Mouse (Mus musculus) heart, postnatal 10 days (tissue): Measurements from ENCODE around the gene Commd8. TPM values are rescaled to one million over a fixed set of nuclear protein-coding genes. Genes with fewer than 3 reads are reported as not detected.

Experiments
- DNase-seq, 2 experiments: peaks; one replicate each; pipeline ENCODE4 v3.0.0; 2021
- intact Hi-C: fragments of 180-260 bp; cut with DNase I; formaldehyde crosslinking; loops from one replicate; pipeline ENCODE4 v1.15.1; 2025
- total RNA-seq, 2 experiments: library from RNA; stranded (reverse); gene quantifications; 2 replicates each; pipeline ENCODE4 v1.2.3; 2021

The Commd8 gene
- total RNA-seq: 10 to 100 TPM; 44.1 to 47.4 TPM

DNA sequence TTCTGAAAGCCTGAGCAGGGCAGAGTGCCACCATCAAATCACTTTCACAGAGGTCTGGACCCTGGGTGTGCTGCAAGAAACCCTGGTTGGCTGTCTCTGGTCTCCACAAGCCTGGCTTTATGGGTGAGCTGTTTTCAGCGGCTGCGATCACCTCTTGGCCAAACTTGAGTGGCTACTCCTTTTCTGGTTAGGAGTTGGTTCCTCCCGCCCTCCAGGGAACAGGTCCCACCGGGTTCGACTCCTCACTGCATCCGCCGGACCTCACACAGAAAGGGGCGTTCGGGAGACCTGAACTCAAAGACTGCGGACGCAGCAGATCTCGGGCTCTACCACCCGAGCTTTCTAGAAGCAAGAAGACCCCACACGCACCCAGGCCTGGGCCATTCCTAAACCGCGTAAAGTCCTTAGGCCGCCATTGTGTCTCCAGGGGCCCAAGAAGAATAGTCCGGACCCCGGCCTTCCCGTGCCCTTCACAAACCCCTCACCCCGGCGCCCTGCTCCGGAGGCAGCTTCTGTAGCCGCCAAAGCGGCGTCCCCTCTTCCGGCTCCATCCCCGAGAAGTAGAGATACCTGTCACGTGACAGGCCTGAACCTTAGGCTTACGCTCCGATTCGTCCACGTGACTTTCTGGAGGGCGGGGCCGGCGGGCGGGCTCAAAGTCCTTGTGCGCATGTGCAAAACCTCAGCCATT lies at the start of gene Commd8:
Gene Commd8, minus strand, starts transcription at position 596 of the 691 bp plus-strand sequence.
- peak; percentile 96 to 97 for DNase-seq
- intact Hi-C loops: no loop called here

- intact Hi-C loops: no loop called here
- DNase-seq: no peak
Measured at GRCm38 (mm10) chr5:72211741-72212140, 43.8 kb upstream of the Commd8 start.

DNA sequence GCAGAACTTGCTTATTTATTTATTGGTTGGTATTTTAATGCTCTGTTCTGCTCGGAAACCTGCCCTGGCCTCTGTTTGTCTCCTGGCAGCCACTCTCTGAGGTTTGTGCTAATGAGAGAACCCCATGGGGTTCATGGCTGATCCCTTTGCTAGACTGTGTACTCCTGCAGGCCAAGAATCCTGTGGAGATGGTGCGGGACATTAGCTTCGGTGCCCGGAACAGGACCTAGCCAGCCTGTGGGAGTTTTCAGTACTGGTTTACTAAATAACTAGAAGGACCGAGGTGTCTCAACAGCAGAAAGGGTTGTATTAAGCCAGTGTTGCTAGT lies 42.8 kb upstream of the Commd8 start:
- intact Hi-C loops: no loop called here
- DNase-seq: no peak

GRCm38 (mm10) chr5:72210123-72210811 lies 42.3 kb upstream of the Commd8 start:
- DNase-seq: no peak
- intact Hi-C loops: no loop called here

DNA sequence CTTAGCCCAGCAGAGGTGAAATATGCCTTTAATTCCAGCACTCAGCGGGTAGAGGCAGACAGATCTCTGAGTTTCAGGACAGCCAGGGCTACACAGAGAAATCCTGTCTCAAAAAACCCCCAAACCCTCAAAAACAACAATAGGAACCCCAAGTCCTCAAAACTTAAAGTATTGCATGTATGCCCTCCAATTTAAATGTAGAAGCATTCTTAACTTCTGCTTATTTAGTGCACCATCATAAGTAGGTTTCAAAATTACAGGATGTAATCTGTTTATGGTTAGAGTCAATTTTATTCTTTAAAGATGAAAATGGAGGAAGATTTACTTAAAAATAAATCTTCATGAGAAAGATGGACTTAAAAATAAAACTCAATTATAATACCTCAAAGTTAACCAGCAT lies 40.5 kb upstream of the Commd8 start:
- intact Hi-C loops: no loop called here
- DNase-seq: no peak

DNA sequence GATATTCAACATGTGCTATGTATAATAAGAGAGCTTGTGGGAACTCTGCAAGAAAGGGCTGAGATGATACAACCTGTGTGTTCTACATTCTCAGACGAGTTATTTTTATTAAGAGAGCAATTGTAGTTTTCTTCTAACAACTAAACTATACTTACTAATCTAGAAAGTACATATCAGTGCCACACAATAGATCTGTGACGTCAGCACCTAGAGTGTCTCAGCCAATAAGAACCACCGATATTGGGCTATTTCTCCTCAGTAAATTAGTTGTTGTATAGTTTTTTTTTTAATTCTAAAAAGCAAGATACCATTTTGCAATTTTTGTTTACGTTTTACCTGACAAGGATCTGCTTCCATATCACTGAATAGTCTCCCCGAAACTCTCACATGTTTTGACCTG lies 37.3 kb upstream of the Commd8 start:
- intact Hi-C loops: loop anchor here (2.0 kb wide), 2 partner anchors 16 to 32 kb away; no protein-coding TSS in a partner anchor
- no peak for DNase-seq

GRCm38 (mm10) chr5:72204507-72204906 lies 36.5 kb upstream of the Commd8 start:
- no peak for DNase-seq
- intact Hi-C loops: loop anchor here (2.0 kb wide), 2 partner anchors 16 to 32 kb away; no protein-coding TSS in a partner anchor

DNA sequence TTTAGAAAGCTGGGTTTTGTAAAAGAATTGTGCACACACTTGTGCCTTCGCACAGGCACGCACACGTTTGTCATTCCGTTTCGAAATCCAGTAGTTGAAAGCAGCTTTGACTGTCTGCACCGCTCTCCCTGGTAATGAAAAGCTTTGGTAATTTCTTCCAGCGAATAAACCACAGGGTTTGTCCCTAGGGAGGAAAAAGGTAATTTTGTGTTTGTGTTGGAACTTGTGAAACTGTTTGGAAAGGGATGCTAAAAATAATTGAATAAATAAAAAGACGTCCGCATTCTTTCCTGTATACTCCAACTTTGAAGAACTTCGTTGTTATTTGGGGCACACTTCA lies 35.7 kb upstream of the Commd8 start:
- no peak for DNase-seq
- intact Hi-C loops: loop anchor here (2.0 kb wide), 2 partner anchors 17 to 31 kb away; no protein-coding TSS in a partner anchor

- intact Hi-C loops: no loop called here
- peak; percentile 95 for DNase-seq
Measured at GRCm38 (mm10) chr5:72203028-72203733, 35.2 kb upstream of the Commd8 start.

- intact Hi-C loops: no loop called here
Measured at GRCm38 (mm10) chr5:72202016-72202415, 34.0 kb upstream of the Commd8 start.

GRCm38 (mm10) chr5:72201600-72201999 lies 33.6 kb upstream of the Commd8 start:
- peak; percentile 60 to 73 for DNase-seq
- intact Hi-C loops: no loop called here

More at GRCm38 (mm10) chr5:72202016-72202415, 34.0 kb upstream of the Commd8 start:
- peak; percentile 47 to 62 for DNase-seq

GRCm38 (mm10) chr5:72195442-72195841 lies 27.5 kb upstream of the Commd8 start:
- intact Hi-C loops: no loop called here
- DNase-seq: no peak

GRCm38 (mm10) chr5:72191932-72192331 lies 23.9 kb upstream of the Commd8 start:
- intact Hi-C loops: no loop called here
- DNase-seq: no peak

- DNase-seq: no peak
- intact Hi-C loops: no loop called here
Measured at GRCm38 (mm10) chr5:72191154-72191553, 23.2 kb upstream of the Commd8 start.

GRCm38 (mm10) chr5:72184437-72185100 lies 16.6 kb upstream of the Commd8 start:
- intact Hi-C loops: no loop called here
- DNase-seq: no peak

DNA sequence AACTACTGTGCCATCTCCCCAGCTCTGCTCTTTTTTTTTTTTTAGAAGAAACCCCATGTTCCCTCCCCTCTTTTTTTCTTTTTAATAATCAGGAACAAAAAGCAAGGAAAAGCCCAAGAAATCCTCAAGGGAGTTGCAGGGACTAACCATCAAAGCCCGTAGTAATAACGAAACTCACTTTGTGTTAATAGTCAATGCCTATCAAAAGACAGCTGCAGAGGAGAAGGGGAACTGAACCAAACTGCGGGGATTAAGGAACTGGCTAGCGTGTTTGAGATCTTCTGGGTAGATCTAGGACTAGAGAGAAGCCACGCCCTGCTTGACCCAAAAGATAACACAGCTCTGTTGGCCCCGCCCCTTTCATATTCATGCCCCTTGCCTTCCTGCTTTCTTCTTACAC lies 15.9 kb upstream of the Commd8 start:
- DNase-seq: peak in 1 of 2 experiments; percentile 17
- intact Hi-C loops: no loop called here

GRCm38 (mm10) chr5:72182804-72183203 lies 14.8 kb upstream of the Commd8 start:
- DNase-seq: peak in 1 of 2 experiments; percentile 19
- intact Hi-C loops: no loop called here

GRCm38 (mm10) chr5:72181194-72181593 lies 13.2 kb upstream of the Commd8 start:
- intact Hi-C loops: no loop called here
- no peak for DNase-seq

- intact Hi-C loops: no loop called here
- DNase-seq: no peak
Measured at GRCm38 (mm10) chr5:72175530-72175929, 7.5 kb upstream of the Commd8 start.

DNA sequence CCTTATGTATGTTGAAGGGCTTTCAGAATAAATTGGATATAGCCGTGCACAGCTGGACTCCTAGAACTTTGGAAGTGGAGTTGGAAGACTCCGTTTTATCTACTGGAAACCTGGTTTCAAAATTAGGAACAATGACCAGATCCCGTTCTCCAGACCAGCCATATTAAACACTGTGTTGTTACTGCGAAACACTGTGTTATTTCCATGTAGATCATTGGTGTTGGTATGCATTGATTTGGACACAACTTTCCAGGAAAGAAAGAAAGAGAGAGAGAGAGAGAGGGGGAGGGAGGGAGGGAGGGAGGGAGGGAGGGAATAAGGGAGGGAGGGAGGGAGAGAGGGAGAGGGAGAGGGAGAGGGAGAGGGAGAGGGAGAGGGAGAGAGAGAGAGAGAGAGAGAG lies 7.1 kb upstream of the Commd8 start:
- intact Hi-C loops: no loop called here
- no peak for DNase-seq

DNA sequence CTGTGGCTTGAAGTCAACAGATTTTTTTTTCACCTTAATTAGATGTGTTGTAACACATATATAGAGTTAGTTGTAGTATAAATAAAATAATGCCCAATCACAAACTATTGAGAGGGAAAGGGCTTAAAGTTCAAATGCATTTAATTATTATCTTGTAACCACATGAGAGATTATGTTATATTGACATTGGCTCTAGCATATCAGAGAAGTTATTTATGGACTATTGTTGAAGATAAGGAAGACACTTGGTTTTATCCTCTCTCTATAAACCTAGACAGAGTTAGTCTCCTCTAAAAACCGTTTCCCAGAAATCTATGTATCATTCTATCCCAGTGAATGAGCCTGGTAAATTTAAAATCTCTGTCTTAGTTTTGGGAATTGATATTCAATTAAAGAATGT lies 5.5 kb upstream of the Commd8 start:
- DNase-seq: no peak
- intact Hi-C loops: loop anchor here (2.0 kb wide), 1 partner anchor 31 kb away; no protein-coding TSS in a partner anchor
